Mouse (Mus musculus) erythroblast, embryonic 14.5 days (primary cell): Measurements from ENCODE around the gene Rap1b. TPM values are rescaled to one million over a fixed set of nuclear protein-coding genes. Genes with fewer than 3 reads are reported as not detected.

Experiments
- H3K27me3 ChIP-seq: 2 replicates; pipeline ENCODE4 v1.6.1; 2012; ENCODE audit warnings: inconsistent platforms; ENCODE audit not compliant: control insufficient read depth
- H3K36me3 ChIP-seq: 2 replicates; pipeline ENCODE4 v1.6.1; 2012; ENCODE audit warnings: mild to moderate bottlenecking, inconsistent platforms; ENCODE audit not compliant: control insufficient read depth
- H3K4me1 ChIP-seq: 2 replicates; pipeline ENCODE4 v1.6.1; 2012; ENCODE audit warnings: inconsistent platforms; ENCODE audit not compliant: control insufficient read depth
- H3K4me3 ChIP-seq: replicated peaks from 2 replicates; pipeline ENCODE3; 2012; ENCODE audit warnings: moderate library complexity, mild to moderate bottlenecking, inconsistent platforms
- H3K9me3 ChIP-seq: 2 replicates; pipeline ENCODE4 v1.6.1; 2012; ENCODE audit warnings: low read length, inconsistent platforms, mixed read lengths; ENCODE audit not compliant: control insufficient read depth
- GATA1 ChIP-seq: IDR thresholded peaks from 2 replicates; pipeline ENCODE4 v1.6.1; 2012; ENCODE audit warnings: low read length, inconsistent platforms, mixed read lengths
- TAL1 ChIP-seq: IDR thresholded peaks from 3 replicates; pipeline ENCODE4 v1.6.1; 2012; ENCODE audit warnings: low read length, inconsistent platforms, mixed read lengths
- polyA plus RNA-seq: library from polyadenylated mRNA; stranded (reverse); fragments of >175 nt; gene quantifications from 2 replicates; pipeline ENCODE4 v1.2.3, GENCODE M21; 2012

Gene Rap1b
- polyA plus RNA-seq, 1 experiment = 1.3 TPM

DNA sequence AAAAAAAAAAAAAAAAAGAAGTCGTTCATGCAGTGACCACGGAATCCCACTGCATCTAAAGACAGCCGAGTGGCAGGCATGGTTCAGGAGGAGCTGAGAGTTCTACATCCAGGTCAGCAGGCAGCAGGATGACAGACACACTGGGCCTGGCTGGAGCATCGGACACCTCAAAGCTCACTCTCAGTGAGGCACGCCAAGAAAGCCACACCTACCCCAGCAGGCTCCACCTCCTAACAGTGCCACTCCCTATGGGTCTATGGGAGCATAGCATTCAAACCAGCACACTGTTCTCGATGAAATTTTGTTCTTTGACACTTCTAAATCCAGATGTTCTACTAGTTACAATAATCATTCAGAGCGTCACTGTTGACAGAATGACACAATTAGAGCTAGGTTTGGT lies 48.2 kb downstream of the Rap1b start:
- H3K36me3 ChIP-seq = no peaks in the 10 kb centered on the region
- TF ChIP-seq TAL1 (no peak), GATA1 (no peak)

DNA sequence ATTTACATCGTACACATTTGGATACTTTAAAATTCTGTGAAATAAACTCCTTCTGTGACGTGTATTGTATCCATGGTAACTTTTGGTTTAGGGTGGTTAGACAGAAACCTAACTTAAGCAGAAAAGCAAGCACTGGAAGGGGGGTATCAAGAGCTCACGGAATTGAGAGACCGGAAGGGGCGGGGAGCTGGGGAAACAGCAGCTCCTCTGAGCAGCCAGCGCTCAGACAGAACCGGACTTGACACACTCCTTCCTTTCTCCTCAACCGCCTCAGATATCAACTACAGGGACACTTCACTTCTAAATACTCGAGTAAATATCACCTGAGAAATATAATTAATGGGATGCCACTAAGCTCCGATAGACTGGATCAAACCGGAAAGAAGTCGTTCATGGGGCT lies 48.7 kb downstream of the Rap1b start:
- H3K9me3 ChIP-seq = peaks cover 4% of the 10 kb centered on the region
- TF ChIP-seq GATA1 (no peak), TAL1 (no peak)

More for the DNA sequence above, 48.2 kb downstream of the Rap1b start:
- no peaks in the 10 kb centered on the region for H3K27me3 ChIP-seq
- peaks cover 4% of the 10 kb centered on the region for H3K9me3 ChIP-seq
- H3K4me3 ChIP-seq = no peak overlapping the region
- peaks cover 17% of the 10 kb centered on the region for H3K4me1 ChIP-seq

DNA sequence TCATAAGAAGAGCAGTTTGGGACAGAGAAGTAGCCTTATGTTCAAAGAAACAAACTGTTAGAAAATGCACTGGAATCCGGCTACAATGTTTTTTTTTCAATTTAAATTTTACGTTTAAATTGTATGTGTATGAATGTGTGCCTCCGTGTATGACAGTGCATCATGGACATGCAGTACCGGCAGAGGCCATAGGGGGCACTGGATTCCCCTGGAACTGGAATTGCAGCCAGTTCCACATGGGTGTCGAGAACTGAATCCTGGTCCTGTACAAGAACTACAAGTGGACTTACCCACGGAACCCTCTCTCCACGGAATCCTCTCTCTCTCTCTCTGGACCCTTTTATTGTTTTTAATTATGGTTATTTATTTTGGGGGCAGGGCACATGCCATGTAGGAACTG lies 49.7 kb downstream of the Rap1b start:
- Histone ChIP-seq H3K36me3 (no peaks in the 10 kb centered on the region; the same call in 1 of the 2 replicates), H3K27me3 (no peaks in the 10 kb centered on the region), H3K4me1 (peaks cover 26% of the 10 kb centered on the region), H3K4me3 (no peak overlapping the region), H3K9me3 (peaks cover 4% of the 10 kb centered on the region)
- TF ChIP-seq TAL1 (no peak), GATA1 (no peak)

More for the DNA sequence above, 48.7 kb downstream of the Rap1b start:
- H3K27me3 ChIP-seq = no peaks in the 10 kb centered on the region
- H3K4me3 ChIP-seq = no peak overlapping the region
- no peaks in the 10 kb centered on the region for H3K36me3 ChIP-seq
- H3K4me1 ChIP-seq = peaks cover 17% of the 10 kb centered on the region

DNA sequence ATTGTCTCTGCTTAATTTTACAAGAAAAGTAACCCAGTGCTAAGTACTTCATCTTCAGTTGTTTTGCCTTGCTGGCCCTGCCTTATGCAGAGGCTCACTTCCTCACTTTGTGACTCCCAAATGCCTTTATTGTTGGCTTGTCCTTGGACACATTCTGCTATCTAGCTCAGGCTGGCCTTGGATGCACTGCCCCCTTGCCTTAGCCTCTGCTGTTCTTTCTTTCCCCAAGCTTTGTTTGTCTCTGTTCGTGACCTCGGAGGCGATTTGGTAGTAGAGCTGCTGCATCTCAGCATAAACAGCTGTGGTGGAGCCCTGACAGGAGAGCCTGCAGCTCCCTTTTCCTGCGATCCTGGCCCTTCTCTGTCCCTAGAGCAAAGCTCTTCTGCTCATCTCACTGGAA lies 50.6 kb downstream of the Rap1b start:
- Histone ChIP-seq H3K36me3 (peaks cover 9% of the 10 kb centered on the region), H3K4me1 (peaks cover 36% of the 10 kb centered on the region), H3K9me3 (peaks cover 4% of the 10 kb centered on the region), H3K27me3 (no peaks in the 10 kb centered on the region), H3K4me3 (no peak overlapping the region)
- TF ChIP-seq GATA1 = no peak
- no peak for TF ChIP-seq TAL1

DNA sequence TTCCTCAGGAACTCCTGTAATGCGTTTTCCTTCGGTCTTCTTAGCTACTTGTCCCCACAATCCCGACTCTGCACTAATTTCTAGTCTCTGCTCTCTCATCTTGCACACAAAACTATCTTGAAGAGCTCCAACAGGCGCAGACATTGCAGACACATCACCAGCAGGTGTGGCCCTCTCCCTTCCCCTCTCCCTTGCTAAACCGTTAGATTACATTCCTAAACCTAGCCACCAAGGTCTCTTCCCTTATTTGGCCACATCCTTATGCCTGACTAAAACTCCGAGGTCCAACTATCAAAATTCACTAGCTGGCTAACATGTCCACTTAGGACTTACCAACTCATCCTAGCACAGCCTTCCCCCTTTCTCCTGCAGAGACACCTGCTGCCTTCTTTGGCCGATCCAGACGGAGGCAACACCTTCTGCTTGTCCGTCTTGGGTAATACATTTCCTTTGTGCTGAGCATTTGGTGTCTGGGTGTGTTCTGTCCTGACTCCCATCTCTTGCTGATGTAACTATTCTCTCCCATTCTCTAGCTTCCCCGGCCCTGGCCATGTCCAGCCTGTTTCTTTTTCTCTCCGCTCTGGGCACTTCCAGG lies 52.3 kb downstream of the Rap1b start:
- peak overlapping the region; percentile 100 for H3K4me3 ChIP-seq
- no peak for TF ChIP-seq GATA1
- no peak for TF ChIP-seq TAL1

DNA sequence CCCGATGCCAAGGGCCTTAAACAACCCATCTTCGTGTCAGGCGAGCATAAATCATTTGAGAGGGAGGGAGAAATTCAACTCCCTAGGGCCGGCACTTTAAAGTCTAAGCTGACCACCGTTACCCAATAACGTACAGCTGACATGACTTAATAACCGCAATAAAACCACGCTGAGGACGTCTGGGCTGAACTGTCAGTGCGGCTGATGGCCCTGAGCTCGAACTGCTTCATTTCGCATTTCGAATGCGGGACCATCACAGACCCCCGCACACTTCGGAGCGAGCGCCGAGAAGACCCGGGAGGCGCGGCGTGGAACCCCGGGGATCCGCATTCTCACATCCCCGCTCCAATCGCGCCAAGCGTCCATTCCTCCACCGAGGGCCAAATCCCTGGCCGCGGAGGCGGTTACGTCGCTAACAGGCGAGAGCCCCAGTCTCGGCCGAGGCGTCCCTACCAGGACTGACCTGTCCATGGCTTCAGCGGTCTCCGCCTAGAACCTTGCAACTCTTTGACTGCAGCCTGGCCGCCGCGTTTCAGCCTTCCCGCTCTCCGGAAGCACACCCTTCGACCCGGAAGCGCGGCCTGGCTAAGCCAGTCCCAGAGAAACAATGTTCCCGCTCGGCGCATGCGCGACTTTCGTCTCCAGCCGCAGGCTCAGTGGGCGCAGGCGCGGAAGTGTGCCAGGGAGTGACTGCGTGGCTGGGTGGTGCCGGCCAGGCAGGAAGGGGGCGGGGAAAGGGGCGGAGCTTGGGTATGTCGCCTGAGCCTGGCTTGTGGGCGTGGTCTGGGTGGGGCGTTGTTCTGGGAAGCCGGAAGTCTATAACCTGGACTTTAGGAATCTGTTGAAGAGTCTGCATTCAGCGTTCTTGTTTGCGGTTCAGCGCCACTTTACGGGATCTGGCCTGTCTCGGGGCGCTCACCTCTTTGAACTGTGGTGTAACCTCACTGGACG lies 53.4 kb downstream of the Rap1b start, which contains the start of gene Nup107:
Gene Nup107, minus strand, starts transcription at position 565 of the 951 bp plus-strand sequence.
- peaks cover 34% of the 10 kb centered on the region for H3K36me3 ChIP-seq
- peaks cover 37% of the 10 kb centered on the region for H3K4me1 ChIP-seq
- H3K4me3 ChIP-seq = peak within 1 kb of the TSS; percentile 100
- H3K9me3 ChIP-seq = peaks cover 4% of the 10 kb centered on the region
- TF ChIP-seq TAL1 (no peak), GATA1 (no peak)
- H3K27me3 ChIP-seq = no peaks in the 10 kb centered on the region

More for the DNA sequence above, 52.3 kb downstream of the Rap1b start:
- Histone ChIP-seq H3K36me3 (peaks cover 24% of the 10 kb centered on the region), H3K27me3 (no peaks in the 10 kb centered on the region), H3K4me1 (peaks cover 40% of the 10 kb centered on the region), H3K9me3 (peaks cover 4% of the 10 kb centered on the region)

DNA sequence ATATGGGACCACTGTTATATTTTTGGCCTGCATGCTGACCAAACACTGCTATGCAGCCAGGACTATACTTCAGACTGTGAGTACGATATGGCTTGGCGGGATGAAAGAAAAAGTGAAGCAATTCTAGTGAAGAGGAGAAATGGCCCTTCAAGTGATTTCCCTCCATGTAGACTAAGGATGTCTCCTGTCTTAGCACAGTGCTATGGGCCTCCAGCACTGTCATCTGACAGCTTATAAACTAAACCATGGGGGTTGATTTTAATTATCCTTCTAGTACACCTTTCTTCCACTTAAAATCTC lies 54.7 kb downstream of the Rap1b start:
- TF ChIP-seq GATA1 = no peak
- H3K27me3 ChIP-seq = no peaks in the 10 kb centered on the region
- H3K4me3 ChIP-seq = peak overlapping the region; percentile 100

DNA sequence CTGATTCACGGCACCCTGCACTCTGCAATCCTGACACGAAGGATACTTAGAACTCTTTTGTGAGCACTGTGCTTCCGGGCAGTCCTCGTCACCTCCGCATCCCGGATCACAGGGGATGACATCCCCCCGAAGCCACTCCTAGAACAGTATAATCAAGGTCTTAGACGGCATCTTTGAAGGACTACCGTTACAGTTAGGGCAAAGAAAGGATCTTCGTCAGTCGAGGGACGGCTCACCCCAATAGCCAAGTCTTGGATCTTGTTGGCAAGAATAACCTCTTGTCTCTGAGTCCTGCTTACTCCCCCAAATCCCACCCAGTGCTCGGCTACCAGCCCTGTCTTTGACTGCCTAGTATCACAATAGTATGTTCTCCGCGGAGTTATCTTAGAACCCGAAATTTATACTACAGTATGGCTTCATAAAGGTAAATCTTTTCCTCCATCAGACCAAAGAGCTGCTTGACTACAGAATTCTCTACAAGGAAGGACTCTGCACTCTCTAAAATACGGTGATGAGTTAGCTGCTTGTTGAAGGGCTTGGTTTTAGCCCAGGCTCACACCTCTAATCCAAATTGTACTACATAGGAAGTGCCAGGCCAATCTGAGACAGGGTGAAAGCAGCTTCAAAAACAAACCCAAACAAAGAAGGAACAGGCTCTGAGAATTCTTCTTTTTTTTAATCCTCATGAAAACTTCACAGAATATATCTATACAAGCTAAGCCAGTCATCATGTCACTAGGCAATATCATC lies 55.2 kb downstream of the Rap1b start:
- TF ChIP-seq TAL1 (no peak), GATA1 (no peak)
- Histone ChIP-seq H3K4me3 (peak overlapping the region; percentile 100), H3K36me3 (peaks cover 53% of the 10 kb centered on the region), H3K4me1 (peaks cover 37% of the 10 kb centered on the region), H3K27me3 (no peaks in the 10 kb centered on the region), H3K9me3 (no peaks in the 10 kb centered on the region)

More for the DNA sequence above, 54.7 kb downstream of the Rap1b start:
- peaks cover under 1% of the 10 kb centered on the region for H3K9me3 ChIP-seq
- peaks cover 47% of the 10 kb centered on the region for H3K36me3 ChIP-seq
- H3K4me1 ChIP-seq = peaks cover 37% of the 10 kb centered on the region

DNA sequence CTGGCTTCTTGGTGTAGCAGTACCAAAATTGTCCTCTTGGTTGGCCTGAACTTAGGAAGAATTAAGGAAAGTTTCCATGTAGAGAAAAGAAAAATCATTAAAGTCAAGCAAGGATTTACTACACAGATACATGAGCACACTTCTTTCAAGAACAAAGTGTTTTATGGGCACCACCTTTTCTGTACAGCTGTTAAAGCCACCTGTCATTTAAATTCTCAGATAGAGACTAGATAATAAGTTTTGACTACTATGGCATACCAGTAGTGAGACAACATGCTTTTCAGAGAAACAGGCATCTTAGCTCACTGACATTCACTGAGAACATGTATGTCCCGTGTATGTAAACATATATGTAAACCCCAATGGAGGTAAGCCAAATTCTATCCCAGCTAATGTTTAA lies 55.8 kb downstream of the Rap1b start:
- H3K4me3 ChIP-seq = no peak overlapping the region
- peaks cover 58% of the 10 kb centered on the region for H3K36me3 ChIP-seq
- TF ChIP-seq TAL1 = no peak
- TF ChIP-seq GATA1 = no peak
- H3K4me1 ChIP-seq = peaks cover 35% of the 10 kb centered on the region
- H3K27me3 ChIP-seq = no peaks in the 10 kb centered on the region
- no peaks in the 10 kb centered on the region for H3K9me3 ChIP-seq
